Mouse (Mus musculus) intestine, postnatal 0 days (tissue): ENCODE results near the gene Nsl1. TPM values are rescaled to one million over a fixed set of nuclear protein-coding genes. Genes with fewer than 3 reads are reported as not detected.

ENCODE experiments used
- ATAC-seq: fragments of 200-750 bp; cut with Nextera tagmentation; 2 replicates; pipeline ENCODE4 v1.8.0; 2017; ENCODE audit warnings: mild to moderate bottlenecking, moderate TSS enrichment, moderate library complexity
- H3K27ac ChIP-seq: fragments of 300-500 bp; sonication (generic); 2 replicates; pipeline ENCODE4 v1.5.1; 2014; ENCODE audit warnings: mild to moderate bottlenecking, low read depth, low read length, moderate library complexity
- H3K27me3 ChIP-seq: fragments of 300-500 bp; sonication (generic); replicated peaks from 2 replicates; pipeline ENCODE4 v1.6.1; 2014; ENCODE audit warnings: low read length, mixed read lengths; ENCODE audit not compliant: control insufficient read depth, insufficient read depth
- H3K36me3 ChIP-seq: fragments of 300-500 bp; sonication (generic); 2 replicates; pipeline ENCODE4 v1.6.1; 2014; ENCODE audit warnings: mild to moderate bottlenecking, moderate library complexity; ENCODE audit not compliant: control insufficient read depth, insufficient read depth
- H3K4me1 ChIP-seq: fragments of 300-500 bp; sonication (generic); replicated peaks from 2 replicates; pipeline ENCODE4 v1.6.1; 2014; ENCODE audit warnings: antibody characterized with exemption, low read length, mixed read lengths; ENCODE audit not compliant: control insufficient read depth, insufficient read depth
- H3K4me2 ChIP-seq: fragments of 300-500 bp; sonication (generic); replicated peaks from 2 replicates; pipeline ENCODE4 v1.6.1; 2014; ENCODE audit warnings: low read depth, mild to moderate bottlenecking, moderate library complexity
- H3K4me3 ChIP-seq: fragments of 300-500 bp; sonication (generic); 2 replicates; pipeline ENCODE4 v1.5.1; 2014; ENCODE audit warnings: low read depth, low read length
- H3K9ac ChIP-seq: fragments of 300-500 bp; sonication (generic); 2 replicates; pipeline ENCODE4 v1.6.1; 2014; ENCODE audit warnings: mild to moderate bottlenecking, low read depth, low read length
- H3K9me3 ChIP-seq: fragments of 300-500 bp; sonication (generic); 2 replicates; pipeline ENCODE4 v1.6.1; 2016; ENCODE audit warnings: mixed run types; ENCODE audit not compliant: control insufficient read depth
- CTCF ChIP-seq: sonication (generic); IDR thresholded peaks from 2 replicates; pipeline ENCODE4 v1.5.1; 2016; ENCODE audit warnings: low read depth, mild to moderate bottlenecking, control low read depth, antibody characterized with exemption, moderate library complexity
- WGBS: fragments of 180-500 bp; shearing (Covaris S2); extraction: QIAGEN DNeasy Blood & Tissue Kit; methylation state at CpG from one replicate; pipeline ENCODE4 v1.1.7; 2014; 5-methylcytosine and 5-hydroxymethylcytosine counted together
- polyA plus RNA-seq: library from polyadenylated mRNA; unstranded; fragments of >200 nt; fragmentation: Nextera tagmentation; extraction: Ambion mirVana; gene quantifications from 2 replicates; pipeline ENCODE4 v1.2.1, GENCODE M21; 2015

Nsl1 gene
- polyA plus RNA-seq, 1 experiment from 2014 or later, result 3.8 TPM

DNA sequence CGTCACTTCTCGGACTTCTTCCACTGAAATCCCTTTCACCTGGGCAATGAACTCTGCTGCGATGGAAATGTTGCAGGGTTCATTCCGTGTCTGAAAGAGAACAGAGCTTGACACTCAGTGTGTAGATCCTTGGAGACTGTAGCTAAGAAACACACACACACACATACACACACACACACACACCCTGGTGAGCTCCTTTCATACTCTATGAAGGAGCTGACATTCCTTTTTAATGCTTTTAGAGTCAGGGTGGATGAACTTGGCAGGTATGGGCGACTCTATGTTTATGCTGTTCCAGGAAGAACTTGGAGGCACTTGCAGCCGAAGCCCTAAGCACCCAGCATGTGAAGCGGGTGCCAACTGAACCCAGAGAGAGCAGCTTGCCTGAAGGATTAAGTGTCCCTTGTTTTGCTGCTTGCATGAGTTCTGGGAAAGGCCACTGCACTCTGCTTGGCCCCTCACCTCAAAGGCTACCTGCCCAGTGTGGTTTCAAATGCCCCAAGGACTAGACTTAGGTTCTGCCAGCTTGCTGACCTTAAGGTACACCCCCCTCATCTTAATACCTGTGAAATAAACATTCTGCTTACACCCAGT, 16.5 kb upstream of the Nsl1 start:
- H3K4me1 ChIP-seq, result no peaks in the 10 kb centered on the region; the same call in 1 of the 2 replicates
- no peak overlapping the region for H3K27ac ChIP-seq
- no peak overlapping the region for H3K4me2 ChIP-seq
- H3K9me3 ChIP-seq, result no peaks in the 10 kb centered on the region
- 70% methylated on average over 7 of the region's 7 CpGs for WGBS
- H3K36me3 ChIP-seq, result peaks cover 7% of the 10 kb centered on the region; the same call in 1 of the 2 replicates
- TF ChIP-seq CTCF, result no peak
- H3K9ac ChIP-seq, result no peak overlapping the region
- H3K27me3 ChIP-seq, result no peaks in the 10 kb centered on the region
- no peak overlapping the region for H3K4me3 ChIP-seq
- ATAC-seq, result no peak

- ATAC-seq, result 0 out of 2 replicates have a peak, but pooled peaks have one; percentile 17
- Histone ChIP-seq H3K36me3 (0 out of 2 replicates have a peak, but pooled peaks cover 8% of the 10 kb centered on the region), H3K9ac (no peak overlapping the region), H3K27ac (no peak overlapping the region), H3K4me1 (no peaks in the 10 kb centered on the region), H3K27me3 (no peaks in the 10 kb centered on the region), H3K9me3 (no peaks in the 10 kb centered on the region), H3K4me2 (no peak overlapping the region), H3K4me3 (no peak overlapping the region)
- 71% methylated on average over 3 of the region's 3 CpGs for WGBS
- no peak for TF ChIP-seq CTCF
Measured at GRCm38 (mm10) chr1:191053555-191053954, 9.3 kb upstream of the Nsl1 start.

GRCm38 (mm10) chr1:191054870-191055532, 7.8 kb upstream of the Nsl1 start:
- no peak overlapping the region for H3K4me3 ChIP-seq
- H3K4me2 ChIP-seq, result no peak overlapping the region
- peak; percentile 88 for ATAC-seq
- H3K9me3 ChIP-seq, result no peaks in the 10 kb centered on the region
- peak; percentile 58 for TF ChIP-seq CTCF
- 0 out of 2 replicates have a peak overlapping the region, but pooled peaks have one; percentile 15 for H3K27ac ChIP-seq
- 58% methylated on average over 8 of the region's 8 CpGs for WGBS
- no peak overlapping the region for H3K9ac ChIP-seq
- no peaks in the 10 kb centered on the region for H3K4me1 ChIP-seq
- no peaks in the 10 kb centered on the region for H3K27me3 ChIP-seq
- H3K36me3 ChIP-seq, result 0 out of 2 replicates have a peak, but pooled peaks cover 12% of the 10 kb centered on the region

DNA sequence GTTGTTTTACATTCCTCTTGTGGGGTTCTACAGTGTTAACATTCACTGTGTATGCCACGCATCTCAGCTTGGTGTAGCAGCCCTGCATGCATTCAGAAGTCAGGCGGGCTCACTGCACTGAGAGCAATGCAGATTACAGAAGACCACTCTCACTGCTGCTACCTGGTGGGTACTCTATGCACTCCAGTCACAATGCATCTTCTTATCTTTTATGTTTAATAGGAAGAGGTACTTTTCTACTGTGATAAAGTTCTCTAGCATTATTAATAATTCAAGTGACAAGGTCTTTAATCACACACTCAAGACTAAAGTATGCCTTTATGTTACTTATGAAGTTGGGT, 7.3 kb upstream of the Nsl1 start:
- H3K9ac ChIP-seq, result no peak overlapping the region
- peak; percentile 44 for ATAC-seq
- H3K4me3 ChIP-seq, result no peak overlapping the region
- H3K4me2 ChIP-seq, result no peak overlapping the region
- H3K36me3 ChIP-seq, result 0 out of 2 replicates have a peak, but pooled peaks cover 12% of the 10 kb centered on the region
- TF ChIP-seq CTCF, result peak; percentile 46
- H3K9me3 ChIP-seq, result no peaks in the 10 kb centered on the region
- 61% methylated on average over 2 of the region's 2 CpGs for WGBS
- 0 out of 2 replicates have a peak overlapping the region, but pooled peaks have one; percentile 15 for H3K27ac ChIP-seq
- no peaks in the 10 kb centered on the region for H3K27me3 ChIP-seq
- H3K4me1 ChIP-seq, result no peaks in the 10 kb centered on the region

- WGBS, result 61% methylated on average over 3 of the region's 3 CpGs
- Histone ChIP-seq H3K9me3 (no peaks in the 10 kb centered on the region), H3K4me2 (no peak overlapping the region), H3K27ac (no peak overlapping the region), H3K4me3 (no peak overlapping the region), H3K36me3 (0 out of 2 replicates have a peak, but pooled peaks cover 12% of the 10 kb centered on the region), H3K4me1 (peaks cover 6% of the 10 kb centered on the region; the same call in 1 of the 2 replicates), H3K9ac (no peak overlapping the region), H3K27me3 (no peaks in the 10 kb centered on the region)
- ATAC-seq, result no peak
- TF ChIP-seq CTCF, result peak; percentile 60
Measured at GRCm38 (mm10) chr1:191057461-191057860, 5.4 kb upstream of the Nsl1 start.

DNA sequence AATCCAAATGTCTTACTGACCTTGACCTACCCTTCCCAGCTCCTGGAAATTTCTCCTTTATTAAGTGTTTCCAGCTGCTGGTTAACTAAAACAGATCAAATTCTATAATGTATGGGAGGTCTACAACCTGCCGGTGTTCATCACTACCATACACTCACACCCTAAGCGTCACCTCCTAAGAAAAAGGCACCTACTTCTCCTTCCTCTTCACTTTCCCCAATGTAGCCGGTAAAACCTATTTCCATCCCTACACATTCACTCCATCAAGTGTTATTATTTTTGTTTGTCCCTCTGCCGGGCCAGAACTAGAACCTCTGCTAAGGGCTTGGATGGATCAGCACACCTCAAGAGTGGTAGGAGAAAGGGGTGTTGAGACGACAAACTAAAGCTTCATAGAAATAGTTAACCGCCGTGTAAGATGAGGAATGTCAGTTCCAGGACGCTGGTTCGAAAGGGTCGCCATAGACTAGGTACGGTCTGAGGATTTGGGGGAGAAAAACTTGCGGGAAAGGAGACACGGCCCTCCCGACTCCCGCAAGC, 501 bp upstream of the Nsl1 start:
- H3K4me1 ChIP-seq, result peaks cover 6% of the 10 kb centered on the region; the same call in 1 of the 2 replicates
- peak overlapping the region; percentile 87 for H3K4me2 ChIP-seq
- H3K9me3 ChIP-seq, result no peaks in the 10 kb centered on the region
- peak; percentile 19; the same call in 1 of the 2 replicates for ATAC-seq
- no peak for TF ChIP-seq CTCF
- H3K36me3 ChIP-seq, result 0 out of 2 replicates have a peak, but pooled peaks cover 9% of the 10 kb centered on the region
- peak overlapping the region; percentile 22; the same call in 1 of the 2 replicates for H3K27ac ChIP-seq
- H3K4me3 ChIP-seq, result peak overlapping the region; percentile 84
- WGBS, result 4% methylated on average over 15 of the region's 15 CpGs
- peak overlapping the region; percentile 80 for H3K9ac ChIP-seq
- H3K27me3 ChIP-seq, result no peaks in the 10 kb centered on the region
